Comparison of ENCODE assay signal across 8 mouse cellular contexts in the genomic region with DNA sequence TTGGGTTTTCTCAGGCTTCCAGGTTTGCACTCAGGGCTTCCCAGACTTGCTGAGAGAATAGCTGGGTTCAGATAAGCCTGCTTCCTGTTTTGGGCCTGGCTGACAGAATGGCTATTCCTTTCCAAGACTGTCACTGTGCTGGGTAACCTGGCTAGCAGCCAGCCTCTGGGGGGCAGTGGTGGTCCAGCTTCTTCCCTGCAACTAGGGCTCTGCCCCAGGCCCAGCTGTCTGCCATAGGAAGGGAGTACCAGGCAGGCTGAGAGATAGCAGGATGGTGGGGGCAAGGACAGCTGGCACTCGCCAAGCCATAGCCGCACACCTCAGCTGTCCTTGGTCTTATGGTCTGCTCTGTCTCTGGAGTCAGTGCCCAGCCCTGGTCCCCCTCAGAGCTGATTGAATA.
DNase-seq lines count a peak whose midpoint lies in the region; ATAC-seq and TF ChIP-seq lines count a peak whose summit lies in the region.

No protein-coding gene starts in this region.

- no peak for ATAC-seq in kidney, postnatal 0 days (replicated peaks; ENCODE audit: low FRiP score, low read depth)
- 0 out of 2 replicates have a peak, but pooled peaks have one; percentile 46 for ATAC-seq in forebrain, embryonic 12.5 days (ENCODE audit: low FRiP score)
- peak; percentile 72 for ATAC-seq in hindbrain, postnatal 0 days
- peak; percentile 71; the same call in 1 of the 2 replicates for ATAC-seq in neural tube, embryonic 14.5 days (ENCODE audit: low read depth)

- no peaks in the 10 kb centered on the region for H3K9me3 ChIP-seq in kidney, postnatal 0 days (replicated peaks; ENCODE audit: low read length)
- H3K9me3 ChIP-seq in forebrain, embryonic 12.5 days, result no peaks in the 10 kb centered on the region
- H3K9me3 ChIP-seq in hindbrain, postnatal 0 days (ENCODE audit: low read length), result no peaks in the 10 kb centered on the region
- no peaks in the 10 kb centered on the region for H3K9me3 ChIP-seq in neural tube, embryonic 14.5 days (ENCODE audit: control insufficient read depth, low read length)

- no peaks in the 10 kb centered on the region for H3K27me3 ChIP-seq in kidney, postnatal 0 days (ENCODE audit: insufficient read depth, low read length)
- H3K27me3 ChIP-seq in forebrain, embryonic 12.5 days, result no peaks in the 10 kb centered on the region; the same call in 1 of the 2 replicates
- no peaks in the 10 kb centered on the region for H3K27me3 ChIP-seq in hindbrain, postnatal 0 days (ENCODE audit: insufficient read depth, low read length)
- no peaks in the 10 kb centered on the region for H3K27me3 ChIP-seq in neural tube, embryonic 14.5 days (ENCODE audit: control insufficient read depth, insufficient read depth, low read length)

- no peak overlapping the region for H3K4me2 ChIP-seq in kidney, postnatal 0 days (ENCODE audit: low read length)
- H3K4me2 ChIP-seq in forebrain, embryonic 12.5 days, result no peak overlapping the region
- no peak overlapping the region for H3K4me2 ChIP-seq in hindbrain, postnatal 0 days (ENCODE audit: low read depth, low read length)
- no peak overlapping the region for H3K4me2 ChIP-seq in neural tube, embryonic 14.5 days (ENCODE audit: low read depth, low read length)

- DNase-seq in kidney, postnatal 0 days (ENCODE audit: low spot score), result peak; percentile 2
- DNase-seq in kidney, adult 18-20 months, result no peak
- DNase-seq in ES-CJ7 (ENCODE audit: low read depth, low spot score), result peak; percentile 4
- DNase-seq in hindbrain, postnatal 0 days (ENCODE audit: low spot score), result peak; percentile 87
- DNase-seq in left cerebral cortex, adult 2 months (ENCODE audit: extremely low spot score in 1 of 2, low spot score in 2 of 2), result no peak
- DNase-seq in thymus, postnatal 0 days (ENCODE audit: low spot score), result no peak

- intact Hi-C loops in left cerebral cortex, adult 2 months (cut with DNase I), result no loop called here

- no peak overlapping the region for H3K4me3 ChIP-seq in kidney, postnatal 0 days (replicated peaks; ENCODE audit: low read depth, low read length)
- H3K4me3 ChIP-seq in forebrain, embryonic 12.5 days (replicated peaks), result no peak overlapping the region
- no peak overlapping the region for H3K4me3 ChIP-seq in hindbrain, postnatal 0 days (ENCODE audit: low read length)
- H3K4me3 ChIP-seq in neural tube, embryonic 14.5 days (ENCODE audit: low read depth, low read length), result no peak overlapping the region
- H3K4me3 ChIP-seq in left cerebral cortex, adult 2 months, result no peak overlapping the region

- 0 out of 2 replicates have a peak, but pooled peaks have one; percentile 27 for TF ChIP-seq CTCF in kidney, postnatal 0 days (IDR thresholded peaks at IDR 0.05; ENCODE audit: low read depth)
- TF ChIP-seq CTCF in hindbrain, postnatal 0 days (IDR thresholded peaks at IDR 0.05; ENCODE audit: low read depth), result peak; percentile 72
- no peak; the same call in 1 of the 2 replicates for TF ChIP-seq CTCF in left cerebral cortex, adult 2 months (IDR thresholded peaks at IDR 0.05)

- H3K36me3 ChIP-seq in kidney, postnatal 0 days (ENCODE audit: insufficient read depth, low read length), result no peaks in the 10 kb centered on the region
- H3K36me3 ChIP-seq in forebrain, embryonic 12.5 days (replicated peaks), result no peaks in the 10 kb centered on the region
- H3K36me3 ChIP-seq in hindbrain, postnatal 0 days (ENCODE audit: insufficient read depth, low read length), result no peaks in the 10 kb centered on the region
- no peaks in the 10 kb centered on the region for H3K36me3 ChIP-seq in neural tube, embryonic 14.5 days (ENCODE audit: control insufficient read depth, insufficient read depth, low read length)

- H3K27ac ChIP-seq in kidney, postnatal 0 days, result no peak overlapping the region
- H3K27ac ChIP-seq in forebrain, embryonic 12.5 days, result no peak overlapping the region
- no peak overlapping the region for H3K27ac ChIP-seq in hindbrain, postnatal 0 days
- H3K27ac ChIP-seq in neural tube, embryonic 14.5 days (ENCODE audit: low read depth, low read length), result no peak overlapping the region
- H3K27ac ChIP-seq in left cerebral cortex, adult 2 months, result no peak overlapping the region

- H3K4me1 ChIP-seq in kidney, postnatal 0 days (replicated peaks; ENCODE audit: insufficient read depth, low read length), result no peaks in the 10 kb centered on the region
- no peaks in the 10 kb centered on the region for H3K4me1 ChIP-seq in forebrain, embryonic 12.5 days
- no peaks in the 10 kb centered on the region for H3K4me1 ChIP-seq in hindbrain, postnatal 0 days (ENCODE audit: insufficient read depth, low read length)
- H3K4me1 ChIP-seq in neural tube, embryonic 14.5 days (ENCODE audit: control insufficient read depth, insufficient read depth, low read length), result no peaks in the 10 kb centered on the region

- H3K9ac ChIP-seq in kidney, postnatal 0 days (ENCODE audit: low read depth, low read length), result no peak overlapping the region
- H3K9ac ChIP-seq in forebrain, embryonic 12.5 days, result no peak overlapping the region
- no peak overlapping the region for H3K9ac ChIP-seq in hindbrain, postnatal 0 days (replicated peaks; ENCODE audit: low read length)
- H3K9ac ChIP-seq in neural tube, embryonic 14.5 days (replicated peaks; ENCODE audit: low read depth, low read length), result no peak overlapping the region

- 76% methylated on average over 2 of the region's 2 CpGs for WGBS in kidney, postnatal 0 days
- WGBS in forebrain, embryonic 12.5 days, result 64% methylated on average over 2 of the region's 2 CpGs
- WGBS in hindbrain, postnatal 0 days, result 63% methylated on average over 2 of the region's 2 CpGs
- WGBS in neural tube, embryonic 14.5 days, result 69% methylated on average over 2 of the region's 2 CpGs

Comparison
In these comparisons a context has a peak if more than half of its experiments do, and no peak if none do; other contexts are left out.
1. DNase-seq: peak in kidney, postnatal 0 days (single experiment), ES-CJ7 (single experiment) and hindbrain, postnatal 0 days (single experiment); none in kidney, adult 18-20 months (single experiment), left cerebral cortex, adult 2 months (0 of 2) and thymus, postnatal 0 days (single experiment).